Mouse (Mus musculus): Measurements from ENCODE around the gene Csk.
A peak's percentile ranks its signal among the peaks of the same experiment; 100 is the strongest.

Csk gene

GRCm38 (mm10) chr9:57653283-57653682, at the start of gene Csk:
Gene Csk (minus strand): TSS chr9:57653631.
- DNase-seq (ENCODE audit: low spot score), result no peak

GRCm38 (mm10) chr9:57698466-57699150, 45.2 kb upstream of the Csk start:
- peak; percentile 29 for DNase-seq (ENCODE audit: low spot score)

- no peak for DNase-seq (ENCODE audit: low spot score)
Measured at GRCm38 (mm10) chr9:57697380-57697779, 43.9 kb upstream of the Csk start.

- peak; percentile 35 for DNase-seq (ENCODE audit: low spot score)
Measured at GRCm38 (mm10) chr9:57696380-57697285, 43.2 kb upstream of the Csk start.

GRCm38 (mm10) chr9:57694108-57694507, 40.7 kb upstream of the Csk start:
- no peak for DNase-seq (ENCODE audit: low spot score)

- DNase-seq (ENCODE audit: low spot score), result no peak
Measured at GRCm38 (mm10) chr9:57688606-57689005, 35.2 kb upstream of the Csk start.

- DNase-seq (ENCODE audit: low spot score), result no peak
Measured at GRCm38 (mm10) chr9:57688158-57688557, 34.7 kb upstream of the Csk start.

- no peak for DNase-seq (ENCODE audit: low spot score)
Measured at GRCm38 (mm10) chr9:57687751-57688150, 34.3 kb upstream of the Csk start, which contains the start of gene Cyp1a1. Gene Cyp1a1 (plus strand): TSS chr9:57687928.

GRCm38 (mm10) chr9:57686011-57686410, 32.6 kb upstream of the Csk start:
- DNase-seq (ENCODE audit: low spot score), result no peak

GRCm38 (mm10) chr9:57683520-57683919, 30.1 kb upstream of the Csk start, which contains the start of gene Cyp1a2:
Gene Cyp1a2 (minus strand): TSS chr9:57683703.
- no peak for DNase-seq (ENCODE audit: low spot score)

GRCm38 (mm10) chr9:57681411-57681810, 28.0 kb upstream of the Csk start:
- DNase-seq (ENCODE audit: low spot score), result no peak

GRCm38 (mm10) chr9:57671500-57671899, 18.1 kb upstream of the Csk start:
- DNase-seq (ENCODE audit: low spot score), result no peak

GRCm38 (mm10) chr9:57671037-57671436, 17.6 kb upstream of the Csk start:
- no peak for DNase-seq (ENCODE audit: low spot score)

GRCm38 (mm10) chr9:57669566-57669965, 16.1 kb upstream of the Csk start:
- no peak for DNase-seq (ENCODE audit: low spot score)

GRCm38 (mm10) chr9:57668277-57668676, 14.8 kb upstream of the Csk start:
- no peak for DNase-seq (ENCODE audit: low spot score)

- DNase-seq (ENCODE audit: low spot score), result no peak
Measured at GRCm38 (mm10) chr9:57667817-57668216, 14.4 kb upstream of the Csk start.

- no peak for DNase-seq (ENCODE audit: low spot score)
Measured at GRCm38 (mm10) chr9:57667136-57667535, 13.7 kb upstream of the Csk start.

GRCm38 (mm10) chr9:57666536-57666935, 13.1 kb upstream of the Csk start:
- DNase-seq (ENCODE audit: low spot score), result no peak

- DNase-seq (ENCODE audit: low spot score), result no peak
Measured at GRCm38 (mm10) chr9:57664616-57665015, 11.2 kb upstream of the Csk start.

- DNase-seq (ENCODE audit: low spot score), result no peak
Measured at GRCm38 (mm10) chr9:57661552-57661951, 8.1 kb upstream of the Csk start.

- DNase-seq (ENCODE audit: low spot score), result no peak
Measured at GRCm38 (mm10) chr9:57660501-57660900, 7.1 kb upstream of the Csk start.

- no peak for DNase-seq (ENCODE audit: low spot score)
Measured at GRCm38 (mm10) chr9:57659774-57660173, 6.3 kb upstream of the Csk start.

GRCm38 (mm10) chr9:57658970-57659369, 5.5 kb upstream of the Csk start:
- no peak for DNase-seq (ENCODE audit: low spot score)
